Mouse (Mus musculus): ENCODE measurements at regions not wholly inside any gene's neighbourhood (a gene's known extent, or its start where the extent isn't known, plus 50 kb on each side); places are given as distances from the start of the nearest gene placed in this dataset.

- no peak for ATAC-seq (replicated peaks; ENCODE audit: low read depth, poor library complexity, severe bottlenecking)
Observed at GRCm38 (mm10) chr5:46795102-46795501, 937.7 kb upstream of the Lcorl start.

GRCm38 (mm10) chr5:46794028-46794705 lies 936.8 kb upstream of the Lcorl start:
- ATAC-seq (replicated peaks; ENCODE audit: low read depth, poor library complexity, severe bottlenecking): peak; percentile 77

GRCm38 (mm10) chr5:46791051-46791450 lies 933.6 kb upstream of the Lcorl start:
- ATAC-seq (replicated peaks; ENCODE audit: low read depth, poor library complexity, severe bottlenecking): no peak

- ATAC-seq (replicated peaks; ENCODE audit: low read depth, poor library complexity, severe bottlenecking): no peak
Observed at GRCm38 (mm10) chr5:46790536-46790935, 933.1 kb upstream of the Lcorl start.

- ATAC-seq (replicated peaks; ENCODE audit: low read depth, poor library complexity, severe bottlenecking): no peak
Observed at GRCm38 (mm10) chr5:46787079-46787478, 929.7 kb upstream of the Lcorl start.

- no peak for ATAC-seq (replicated peaks; ENCODE audit: low read depth, poor library complexity, severe bottlenecking)
Observed at GRCm38 (mm10) chr5:46756094-46756493, 898.7 kb upstream of the Lcorl start.

GRCm38 (mm10) chr5:46740034-46740582 lies 882.7 kb upstream of the Lcorl start:
- ATAC-seq (replicated peaks; ENCODE audit: low read depth, poor library complexity, severe bottlenecking): no peak

- no peak for ATAC-seq (replicated peaks; ENCODE audit: low read depth, poor library complexity, severe bottlenecking)
Observed at GRCm38 (mm10) chr5:46732510-46732909, 875.1 kb upstream of the Lcorl start.

GRCm38 (mm10) chr5:46732025-46732424 lies 874.6 kb upstream of the Lcorl start:
- no peak for ATAC-seq (replicated peaks; ENCODE audit: low read depth, poor library complexity, severe bottlenecking)

GRCm38 (mm10) chr5:46731297-46731696 lies 873.9 kb upstream of the Lcorl start:
- no peak for ATAC-seq (replicated peaks; ENCODE audit: low read depth, poor library complexity, severe bottlenecking)

- ATAC-seq (replicated peaks; ENCODE audit: low read depth, poor library complexity, severe bottlenecking): no peak
Observed at GRCm38 (mm10) chr5:46709596-46709995, 852.2 kb upstream of the Lcorl start.

- ATAC-seq (replicated peaks; ENCODE audit: low read depth, poor library complexity, severe bottlenecking): no peak
Observed at GRCm38 (mm10) chr5:46707845-46708244, 850.4 kb upstream of the Lcorl start.

- ATAC-seq (replicated peaks; ENCODE audit: low read depth, poor library complexity, severe bottlenecking): no peak
Observed at GRCm38 (mm10) chr5:46707021-46707420, 849.6 kb upstream of the Lcorl start.

GRCm38 (mm10) chr5:46678007-46678406 lies 820.6 kb upstream of the Lcorl start:
- no peak for ATAC-seq (replicated peaks; ENCODE audit: low read depth, poor library complexity, severe bottlenecking)

- ATAC-seq (replicated peaks; ENCODE audit: low read depth, poor library complexity, severe bottlenecking): no peak
Observed at GRCm38 (mm10) chr5:46674810-46675502, 817.5 kb upstream of the Lcorl start.

- ATAC-seq (replicated peaks; ENCODE audit: low read depth, poor library complexity, severe bottlenecking): peak; percentile 86
Observed at GRCm38 (mm10) chr5:46673413-46673812, 816.0 kb upstream of the Lcorl start.

GRCm38 (mm10) chr5:46670484-46670883 lies 813.1 kb upstream of the Lcorl start:
- no peak for ATAC-seq (replicated peaks; ENCODE audit: low read depth, poor library complexity, severe bottlenecking)

GRCm38 (mm10) chr5:46666250-46666649 lies 808.8 kb upstream of the Lcorl start:
- ATAC-seq (replicated peaks; ENCODE audit: low read depth, poor library complexity, severe bottlenecking): no peak

- ATAC-seq (replicated peaks; ENCODE audit: low read depth, poor library complexity, severe bottlenecking): peak; percentile 47; the same call in 1 of the 2 replicates
Observed at GRCm38 (mm10) chr5:46657065-46657464, 799.6 kb upstream of the Lcorl start.

- ATAC-seq (replicated peaks; ENCODE audit: low read depth, poor library complexity, severe bottlenecking): no peak
Observed at GRCm38 (mm10) chr5:46654189-46654588, 796.8 kb upstream of the Lcorl start.

GRCm38 (mm10) chr5:46643009-46643408 lies 785.6 kb upstream of the Lcorl start:
- no peak for ATAC-seq (replicated peaks; ENCODE audit: low read depth, poor library complexity, severe bottlenecking)

Measured in common myeloid progenitor, adult 5-6 weeks (primary cell).